Mouse (Mus musculus) liver, adult 2 months (tissue): Measurements from ENCODE around the gene Foxc2. TPM values are rescaled to one million over a fixed set of nuclear protein-coding genes. Genes with fewer than 3 reads are reported as not detected.

Experiments
- DNase-seq: peaks from one replicate; pipeline ENCODE4 v3.0.0-alpha.2; 2011; ENCODE audit warnings: low read depth, low spot score; ENCODE audit errors: extremely low read depth
- H3K27ac ChIP-seq: fragments of 200-500 bp; replicated peaks from 2 replicates; pipeline ENCODE4 v1.5.1; 2012; ENCODE audit warnings: low read depth, mild to moderate bottlenecking, control low read depth, inconsistent platforms, low read length; ENCODE audit not compliant: insufficient read depth
- H3K27me3 ChIP-seq: fragments of 200-500 bp; 2 replicates; pipeline ENCODE4 v1.6.1; 2012; ENCODE audit warnings: mild to moderate bottlenecking, moderate library complexity, low read length, inconsistent platforms; ENCODE audit not compliant: control insufficient read depth, insufficient read depth
- H3K36me3 ChIP-seq: fragments of 200-500 bp; 2 replicates; pipeline ENCODE4 v1.6.1; 2012; ENCODE audit warnings: low read length, inconsistent platforms; ENCODE audit not compliant: control insufficient read depth, insufficient read depth
- H3K4me1 ChIP-seq: fragments of 200-500 bp; 2 replicates; pipeline ENCODE4 v1.6.1; 2011; ENCODE audit warnings: low read length; ENCODE audit not compliant: control insufficient read depth, insufficient read depth
- H3K4me3 ChIP-seq: fragments of 200-500 bp; 2 replicates; pipeline ENCODE4 v1.5.1; 2011; ENCODE audit warnings: low read depth, mild to moderate bottlenecking, control low read depth, low read length, moderate library complexity; ENCODE audit not compliant: insufficient read depth
- H3K79me2 ChIP-seq: fragments of 200-500 bp; 2 replicates; pipeline ENCODE4 v1.6.1; 2012; ENCODE audit warnings: inconsistent platforms, mild to moderate bottlenecking, low read length, moderate library complexity; ENCODE audit not compliant: control insufficient read depth, insufficient read depth
- H3K9ac ChIP-seq: fragments of 200-500 bp; 2 replicates; pipeline ENCODE4 v1.6.1; 2012; ENCODE audit warnings: low read depth, mild to moderate bottlenecking, control low read depth, inconsistent platforms, low read length
- CTCF ChIP-seq: fragments of 200-500 bp; IDR thresholded peaks from 2 replicates; pipeline ENCODE4 v1.5.1; 2011; ENCODE audit warnings: low read depth, low read length, control low read depth
- POLR2A ChIP-seq: fragments of 200-500 bp; IDR thresholded peaks from 2 replicates; pipeline ENCODE4 v1.6.1; 2011; ENCODE audit warnings: low read length, control low read depth; ENCODE audit not compliant: insufficient read depth; ENCODE audit errors: extremely low read depth
- WGBS: fragments of 180-500 bp; shearing (Covaris S2); methylation state at CpG from one replicate; pipeline ENCODE4 v1.1.7; 2018; 5-methylcytosine and 5-hydroxymethylcytosine counted together
- polyA plus RNA-seq: library from polyadenylated mRNA; depleted of rRNA; stranded (reverse); fragments of >200 nt; gene quantifications from 2 replicates; pipeline ENCODE4 v1.2.3, GENCODE M21; 2012
- total RNA-seq: library from RNA; depleted of rRNA; stranded (reverse); fragments of >200 nt; gene quantifications from 2 replicates; pipeline ENCODE4 v1.2.3, GENCODE M21; 2014

Foxc2 gene
- total and polyA plus RNA-seq, 2 experiments, result 0.06 TPM; not detected in 1

GRCm38 (mm10) chr8:121118634-121119420, 2.9 kb downstream of the Foxc2 start:
- no peak for DNase-seq
- WGBS, result 19% methylated on average over 18 of the region's 18 CpGs
- TF ChIP-seq CTCF, result no peak
- TF ChIP-seq POLR2A, result no peak
- no peaks in the 10 kb centered on the region for H3K79me2 ChIP-seq
- no peaks in the 10 kb centered on the region for H3K4me1 ChIP-seq
- H3K4me3 ChIP-seq, result no peak overlapping the region
- H3K27me3 ChIP-seq, result peaks cover 37% of the 10 kb centered on the region
- H3K36me3 ChIP-seq, result no peaks in the 10 kb centered on the region
- no peak overlapping the region for H3K9ac ChIP-seq
- H3K27ac ChIP-seq, result no peak overlapping the region

DNA sequence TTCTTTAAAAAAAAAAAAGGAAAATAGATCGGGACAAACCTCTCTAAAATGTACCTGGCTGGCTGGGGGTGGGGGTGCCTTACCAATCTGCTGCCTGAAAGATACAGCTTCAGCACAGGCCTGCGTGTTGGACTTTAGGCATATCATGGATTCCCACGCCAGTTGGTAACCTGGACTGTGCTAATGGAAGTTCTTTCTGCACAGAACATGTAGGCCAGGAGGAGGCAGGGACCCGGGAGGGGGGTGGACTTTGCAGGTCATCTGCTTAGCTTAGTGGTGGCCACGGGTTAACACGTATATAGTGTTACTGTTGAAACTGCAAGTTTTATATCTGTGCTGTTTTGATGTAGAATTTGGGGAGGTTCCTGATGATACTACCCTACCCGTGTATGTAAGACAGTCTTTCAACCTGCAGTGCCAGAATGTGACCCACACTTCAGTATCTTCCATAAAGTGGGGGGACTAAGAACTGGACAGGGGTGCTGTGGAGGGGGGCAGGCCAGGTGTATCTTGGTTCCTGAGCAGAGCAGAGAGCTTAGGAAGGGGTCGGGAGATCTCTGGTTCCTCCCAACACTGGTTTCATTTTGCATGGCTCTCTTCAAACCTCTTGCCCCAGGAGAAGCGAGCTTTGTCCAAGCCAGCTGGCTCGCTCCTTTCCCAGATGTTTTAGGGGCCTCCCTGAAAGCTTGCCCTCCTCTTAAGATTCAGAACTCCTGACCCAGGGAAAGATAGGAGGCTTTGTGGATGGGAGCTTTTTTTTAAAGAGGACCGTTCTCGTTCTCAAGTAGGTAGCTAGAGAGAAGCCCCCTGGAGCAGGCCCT, 3.9 kb downstream of the Foxc2 start:
- Histone ChIP-seq H3K79me2 (no peaks in the 10 kb centered on the region), H3K27me3 (peaks cover 32% of the 10 kb centered on the region), H3K4me3 (no peak overlapping the region), H3K9ac (no peak overlapping the region), H3K4me1 (no peaks in the 10 kb centered on the region), H3K36me3 (no peaks in the 10 kb centered on the region), H3K27ac (no peak overlapping the region)
- DNase-seq, result no peak
- 26% methylated on average over 12 of the region's 12 CpGs for WGBS
- TF ChIP-seq CTCF (no peak), POLR2A (no peak)

- TF ChIP-seq POLR2A (no peak), CTCF (no peak)
- Histone ChIP-seq H3K36me3 (no peaks in the 10 kb centered on the region), H3K27ac (no peak overlapping the region), H3K4me1 (no peaks in the 10 kb centered on the region), H3K9ac (no peak overlapping the region), H3K79me2 (no peaks in the 10 kb centered on the region), H3K4me3 (no peak overlapping the region), H3K27me3 (peaks cover 37% of the 10 kb centered on the region)
- WGBS, result 22% methylated on average over 17 of the region's 17 CpGs
- no peak for DNase-seq
These were observed 4.8 kb downstream of the Foxc2 start for GRCm38 (mm10) chr8:121120456-121121419.

DNA sequence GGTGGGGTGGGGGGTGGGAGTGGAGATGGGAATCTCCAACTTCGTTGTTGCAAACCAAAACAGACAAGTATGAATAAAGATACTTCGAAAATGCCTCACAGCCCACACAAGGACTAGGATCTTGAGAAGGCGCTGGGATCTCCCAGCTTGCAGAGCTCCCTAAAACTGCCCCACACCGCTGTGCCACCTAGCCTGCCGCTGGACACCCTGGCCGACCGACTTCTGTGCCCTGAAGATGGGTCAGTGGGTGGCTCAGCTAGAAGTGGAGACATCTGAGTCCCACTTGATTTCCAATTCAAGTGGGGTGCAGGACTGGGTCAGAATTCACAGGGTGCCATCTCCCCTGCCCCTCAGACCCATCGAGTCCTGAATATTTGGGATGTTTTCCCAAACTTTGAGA, 5.7 kb downstream of the Foxc2 start:
- Histone ChIP-seq H3K4me1 (no peaks in the 10 kb centered on the region), H3K4me3 (no peak overlapping the region), H3K27ac (no peak overlapping the region), H3K9ac (no peak overlapping the region), H3K36me3 (no peaks in the 10 kb centered on the region), H3K27me3 (peaks cover 31% of the 10 kb centered on the region), H3K79me2 (no peaks in the 10 kb centered on the region)
- 22% methylated on average over 8 of the region's 8 CpGs for WGBS
- no peak for DNase-seq
- TF ChIP-seq POLR2A (no peak), CTCF (no peak)

DNA sequence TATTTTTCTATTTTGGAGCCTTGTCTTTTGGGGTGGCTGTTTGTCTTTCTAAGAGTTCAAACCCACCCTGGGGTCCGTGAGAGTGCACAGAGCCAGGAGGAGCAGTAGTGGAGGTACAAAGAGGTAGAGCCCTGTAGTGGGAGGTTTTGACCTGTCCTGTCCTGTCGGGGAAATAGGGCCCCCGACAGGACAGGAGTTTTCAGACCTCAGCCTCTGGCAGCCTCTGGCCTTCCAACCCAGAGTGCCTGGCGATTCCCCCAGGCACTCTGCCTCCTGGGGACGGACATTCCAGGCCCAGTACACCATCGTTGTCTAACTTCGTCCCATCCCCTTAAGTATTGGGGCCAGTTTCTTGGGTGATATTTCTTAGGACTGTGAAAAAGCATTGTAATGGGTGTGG, 6.4 kb downstream of the Foxc2 start:
- H3K4me3 ChIP-seq, result no peak overlapping the region
- H3K36me3 ChIP-seq, result no peaks in the 10 kb centered on the region
- no peak for DNase-seq
- H3K79me2 ChIP-seq, result no peaks in the 10 kb centered on the region
- no peaks in the 10 kb centered on the region for H3K4me1 ChIP-seq
- TF ChIP-seq CTCF (no peak), POLR2A (no peak)
- WGBS, result 26% methylated on average over 7 of the region's 7 CpGs
- peaks cover 26% of the 10 kb centered on the region for H3K27me3 ChIP-seq
- H3K9ac ChIP-seq, result no peak overlapping the region
- H3K27ac ChIP-seq, result no peak overlapping the region
